8 mouse cellular contexts compared by ENCODE assay signal in genomic region chr13:46669048-46669619, GRCm38 (mm10). TPM values are rescaled to one million over a fixed set of nuclear protein-coding genes. Genes with fewer than 3 reads are reported as not detected.
DNase-seq lines count a peak whose midpoint lies in the region; ATAC-seq and TF ChIP-seq lines count a peak whose summit lies in the region.

Fam8a1 (plus strand) TSS chr13:46669522.

- in situ Hi-C loops in Patski (cut with MboI; ENCODE audit: low pct_unique_long_range_greater_than_20kb), result loop anchor here (5.0 kb wide), 1 partner anchor 357 kb away; no protein-coding TSS in a partner anchor

- peak within 1 kb of the TSS; percentile 80 for H3K27ac ChIP-seq in hindbrain, embryonic 14.5 days

- H3K27me3 ChIP-seq in Patski, result no peaks in the 10 kb centered on the region
- H3K27me3 ChIP-seq in hindbrain, embryonic 14.5 days (ENCODE audit: control insufficient read depth, insufficient read depth, low read length), result no peaks in the 10 kb centered on the region

- WGBS in hindbrain, embryonic 14.5 days, result under 1% methylated on average over 46 of the region's 46 CpGs

- TF ChIP-seq CTCF in Patski (IDR thresholded peaks at IDR 0.05), result no peak

- H3K9ac ChIP-seq in hindbrain, embryonic 14.5 days, result peak within 1 kb of the TSS; percentile 90

- no peaks in the 10 kb centered on the region for H3K9me3 ChIP-seq in hindbrain, embryonic 14.5 days (ENCODE audit: control insufficient read depth, low read length)

- peak within 1 kb of the TSS; percentile 57 for H3K4me2 ChIP-seq in hindbrain, embryonic 14.5 days (replicated peaks)

- POLR2A ChIA-PET in Patski (lab: Charles Lee), result interaction anchor here (0.7 kb wide), 1 partner anchor 450 kb away, joined by 3 read pairs; no protein-coding TSS in a partner anchor

- peak within 1 kb of the TSS; percentile 95 for H3K4me3 ChIP-seq in hindbrain, embryonic 14.5 days (replicated peaks; ENCODE audit: low read length)

- CTCF ChIA-PET in Patski (lab: Charles Lee), result no interaction called here

- peaks cover 31% of the 10 kb centered on the region for H3K36me3 ChIP-seq in hindbrain, embryonic 14.5 days (replicated peaks; ENCODE audit: control insufficient read depth, insufficient read depth)

- ATAC-seq in Patski, result peak; percentile 86
- ATAC-seq in hindbrain, embryonic 14.5 days (ENCODE audit: low FRiP score), result peak; percentile 97

- DNase-seq in Patski (ENCODE audit: low read depth, low spot score), result peak; percentile 51
- peak; percentile 95 to 97 for DNase-seq in cerebellum, postnatal 14 days
- peak; percentile 90 to 91 for DNase-seq in frontal cortex, postnatal 25 days (ENCODE audit: low spot score in 2 of 2)
- peak; percentile 95 for DNase-seq in hindbrain, embryonic 14.5 days (ENCODE audit: low spot score)
- peak; percentile 89 to 92 for DNase-seq in layer of hippocampus, postnatal 36 days
- DNase-seq in lung, postnatal 36 days, result peak; percentile 94
- peak; percentile 96 for DNase-seq in retina, postnatal 1 day
- DNase-seq in urinary bladder, adult 18-20 months (ENCODE audit: low spot score in 2 of 2), result peak; percentile 85 to 91

- peaks cover 11% of the 10 kb centered on the region for H3K4me1 ChIP-seq in hindbrain, embryonic 14.5 days (replicated peaks; ENCODE audit: control insufficient read depth, insufficient read depth, low read length)

RNA-seq across cellular contexts. Expression of gene Fam8a1, which starts in this region (rescaled TPM):
- polyA plus RNA-seq in Patski (2021), result 52.0 TPM
- polyA plus RNA-seq in hindbrain, embryonic 14.5 days (2014; fragmentation: Nextera tagmentation; extraction: Ambion mirVana), result 15.4 and 17.4 TPM in 2 replicates
- 10 to 100 TPM; 75.8 to 80.9 TPM for total RNA-seq in layer of hippocampus, postnatal 36 days (2021)

Comparison
In these comparisons a context has a peak if more than half of its experiments do, and no peak if none do; other contexts are left out.
1. Peak in every context shown above with its lines: DNase-seq, ATAC-seq, H3K4me3 ChIP-seq and H3K27ac ChIP-seq.